Mouse (Mus musculus) forebrain, embryonic 14.5 days (tissue): ENCODE measurements around the gene Ppm1a. TPM values are rescaled to one million over a fixed set of nuclear protein-coding genes. Genes with fewer than 3 reads are reported as not detected.

Experiments
- ATAC-seq: fragments of 200-750 bp; cut with Nextera tagmentation; 2 replicates; pipeline ENCODE4 v1.8.0; 2017; ENCODE audit warnings: mild to moderate bottlenecking, moderate library complexity
- DNase-seq: peaks from one replicate; pipeline ENCODE4 v3.0.0-alpha.2; 2015; ENCODE audit warnings: low spot score
- H3K27ac ChIP-seq: fragments of 300-500 bp; sonication (generic); 2 replicates; pipeline ENCODE4 v1.5.1; 2014; ENCODE audit warnings: low read depth, mild to moderate bottlenecking, control low read depth, low read length, moderate library complexity
- H3K27me3 ChIP-seq: fragments of 300-500 bp; sonication (generic); replicated peaks from 2 replicates; pipeline ENCODE4 v1.6.1; 2014; ENCODE audit warnings: low read length, control low read depth, mixed read lengths; ENCODE audit not compliant: control insufficient read depth, insufficient read depth
- H3K36me3 ChIP-seq: fragments of 300-500 bp; sonication (generic); 2 replicates; pipeline ENCODE4 v1.6.1; 2014; ENCODE audit warnings: low read length, control low read depth; ENCODE audit not compliant: control insufficient read depth, insufficient read depth
- H3K4me1 ChIP-seq: fragments of 300-500 bp; sonication (generic); 2 replicates; pipeline ENCODE4 v1.6.1; 2014; ENCODE audit warnings: antibody characterized with exemption, low read length, control low read depth; ENCODE audit not compliant: control insufficient read depth, insufficient read depth
- H3K4me2 ChIP-seq: fragments of 300-500 bp; sonication (generic); 2 replicates; pipeline ENCODE4 v1.6.1; 2014; ENCODE audit warnings: mild to moderate bottlenecking, control low read depth, low read length
- H3K4me3 ChIP-seq: fragments of 300-500 bp; sonication (generic); 2 replicates; pipeline ENCODE4 v1.5.1; 2014; ENCODE audit warnings: low read depth, low read length, control low read depth
- H3K9ac ChIP-seq: fragments of 300-500 bp; sonication (generic); 2 replicates; pipeline ENCODE4 v1.6.1; 2014; ENCODE audit warnings: mild to moderate bottlenecking, low read length, control low read depth, moderate library complexity
- H3K9me3 ChIP-seq: fragments of 300-500 bp; sonication (generic); replicated peaks from 2 replicates; pipeline ENCODE4 v1.6.1; 2016; ENCODE audit warnings: low read length, control low read depth, mixed read lengths; ENCODE audit not compliant: control insufficient read depth
- WGBS: fragments of 180-500 bp; shearing (Covaris S2); extraction: QIAGEN DNeasy Blood & Tissue Kit; methylation state at CpG from one replicate; pipeline ENCODE4 v1.1.7; 2014; 5-methylcytosine and 5-hydroxymethylcytosine counted together
- polyA plus RNA-seq: library from polyadenylated mRNA; unstranded; fragments of >200 nt; fragmentation: Nextera tagmentation; extraction: Ambion mirVana; gene quantifications from 2 replicates; pipeline ENCODE4 v1.2.1, GENCODE M21; 2014

The Ppm1a gene
- polyA plus RNA-seq, 1 experiment from 2014 or later = 45.8 TPM

DNA sequence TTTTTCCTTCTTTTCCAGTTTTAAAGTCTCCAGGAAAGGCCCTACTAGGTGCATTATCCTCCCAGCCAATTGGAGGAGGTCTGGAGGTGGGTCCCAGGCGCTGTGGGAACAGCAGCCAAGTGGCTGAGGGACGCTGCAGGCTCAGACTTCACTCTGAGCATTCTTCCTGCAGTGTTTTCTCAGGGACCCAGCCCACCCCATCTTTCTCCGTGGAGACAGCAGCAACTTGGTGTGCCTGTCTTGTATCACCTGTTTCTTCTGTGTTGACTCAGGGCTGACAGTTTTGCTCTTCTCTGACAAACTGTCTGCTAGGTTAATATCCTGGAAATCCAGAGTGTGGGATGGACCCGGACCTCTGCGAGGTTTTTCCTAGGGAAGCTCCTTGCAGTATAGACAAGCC is 68.4 kb downstream of the Ppm1a start:
- WGBS = 53% methylated on average over 5 of the region's 5 CpGs
- no peaks in the 10 kb centered on the region for H3K4me1 ChIP-seq
- H3K4me3 ChIP-seq = no peak overlapping the region
- no peak overlapping the region for H3K4me2 ChIP-seq
- no peak for ATAC-seq
- H3K36me3 ChIP-seq = no peaks in the 10 kb centered on the region
- H3K9me3 ChIP-seq = no peaks in the 10 kb centered on the region
- no peak overlapping the region for H3K27ac ChIP-seq
- no peak overlapping the region for H3K9ac ChIP-seq
- H3K27me3 ChIP-seq = peaks cover 22% of the 10 kb centered on the region
- DNase-seq = no peak

DNA sequence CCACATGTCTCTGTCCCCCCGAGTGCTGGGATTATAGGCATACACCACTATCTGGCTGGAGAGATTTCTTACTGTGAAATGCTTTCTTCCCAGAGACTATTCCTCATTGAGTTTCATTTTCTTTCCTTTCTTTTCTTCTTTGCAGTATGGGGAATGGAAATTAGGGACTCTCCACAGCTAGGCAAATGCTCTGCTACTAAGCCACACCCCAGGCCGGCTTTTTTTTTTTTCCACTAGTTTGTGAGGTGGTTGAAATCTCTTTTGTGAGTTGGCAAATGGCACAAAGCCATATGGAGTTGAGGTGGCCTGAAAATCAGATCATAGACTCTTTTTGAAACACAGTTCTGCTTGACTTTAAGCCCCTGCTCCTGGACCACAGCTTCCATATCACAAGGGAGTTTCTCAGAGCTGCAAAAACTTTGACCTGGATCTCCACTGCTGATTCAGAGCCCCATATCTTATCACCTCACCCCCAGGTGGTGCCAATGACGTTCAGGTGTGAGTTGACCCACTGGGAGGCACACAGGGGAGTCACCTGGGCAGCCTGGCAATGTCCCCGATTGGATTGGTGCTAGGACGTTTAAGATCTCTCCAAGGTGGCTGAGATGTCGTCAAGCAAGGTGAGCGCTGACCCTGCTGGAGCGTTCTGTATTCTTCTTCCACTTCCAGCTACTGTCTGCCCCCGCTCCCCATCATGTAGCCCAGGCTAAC is 71.7 kb downstream of the Ppm1a start:
- Histone ChIP-seq H3K9me3 (no peaks in the 10 kb centered on the region), H3K4me1 (peaks cover 3% of the 10 kb centered on the region; the same call in 1 of the 2 replicates), H3K9ac (no peak overlapping the region), H3K27me3 (peaks cover 15% of the 10 kb centered on the region; the same call in 1 of the 2 replicates), H3K36me3 (no peaks in the 10 kb centered on the region), H3K4me3 (no peak overlapping the region), H3K27ac (no peak overlapping the region), H3K4me2 (no peak overlapping the region)
- no peak for ATAC-seq
- 77% methylated on average over 9 of the region's 9 CpGs for WGBS
- no peak for DNase-seq

DNA sequence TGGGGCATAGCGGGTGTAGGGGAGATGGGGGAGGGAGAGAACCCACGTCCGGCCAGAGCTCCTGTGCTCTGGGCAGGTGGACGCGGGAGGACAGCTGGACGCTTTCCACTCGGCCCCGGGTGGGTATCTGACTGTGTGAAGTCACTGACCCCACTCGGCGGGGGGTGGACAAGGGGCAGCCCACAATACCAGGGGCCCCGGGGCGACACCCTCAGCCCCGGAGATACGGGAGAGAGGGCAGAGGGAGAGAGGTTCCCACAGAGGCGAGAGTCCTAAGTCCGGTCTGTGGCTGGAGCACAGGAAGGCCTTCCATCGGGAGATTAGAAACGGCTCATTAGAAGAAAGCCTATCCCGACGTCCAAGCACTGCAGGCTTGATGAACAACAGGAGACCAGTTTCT is 72.5 kb downstream of the Ppm1a start:
- Histone ChIP-seq H3K27me3 (peaks cover 15% of the 10 kb centered on the region; the same call in 1 of the 2 replicates), H3K27ac (no peak overlapping the region), H3K36me3 (no peaks in the 10 kb centered on the region), H3K4me2 (no peak overlapping the region), H3K4me3 (no peak overlapping the region), H3K9ac (no peak overlapping the region), H3K4me1 (peaks cover 3% of the 10 kb centered on the region; the same call in 1 of the 2 replicates), H3K9me3 (no peaks in the 10 kb centered on the region)
- DNase-seq (no peak), ATAC-seq (no peak)
- WGBS = 67% methylated on average over 20 of the region's 20 CpGs

GRCm38 (mm10) chr12:72830317-72830716 is 73.1 kb downstream of the Ppm1a start:
- no peak overlapping the region for H3K4me2 ChIP-seq
- peak; percentile 36 for DNase-seq
- WGBS = 53% methylated on average over 8 of the region's 8 CpGs
- H3K27me3 ChIP-seq = peaks cover 19% of the 10 kb centered on the region; the same call in 1 of the 2 replicates
- no peak overlapping the region for H3K9ac ChIP-seq
- no peaks in the 10 kb centered on the region for H3K9me3 ChIP-seq
- peaks cover 3% of the 10 kb centered on the region; the same call in 1 of the 2 replicates for H3K4me1 ChIP-seq
- no peak for ATAC-seq
- no peak overlapping the region for H3K4me3 ChIP-seq
- no peak overlapping the region for H3K27ac ChIP-seq
- H3K36me3 ChIP-seq = no peaks in the 10 kb centered on the region

DNA sequence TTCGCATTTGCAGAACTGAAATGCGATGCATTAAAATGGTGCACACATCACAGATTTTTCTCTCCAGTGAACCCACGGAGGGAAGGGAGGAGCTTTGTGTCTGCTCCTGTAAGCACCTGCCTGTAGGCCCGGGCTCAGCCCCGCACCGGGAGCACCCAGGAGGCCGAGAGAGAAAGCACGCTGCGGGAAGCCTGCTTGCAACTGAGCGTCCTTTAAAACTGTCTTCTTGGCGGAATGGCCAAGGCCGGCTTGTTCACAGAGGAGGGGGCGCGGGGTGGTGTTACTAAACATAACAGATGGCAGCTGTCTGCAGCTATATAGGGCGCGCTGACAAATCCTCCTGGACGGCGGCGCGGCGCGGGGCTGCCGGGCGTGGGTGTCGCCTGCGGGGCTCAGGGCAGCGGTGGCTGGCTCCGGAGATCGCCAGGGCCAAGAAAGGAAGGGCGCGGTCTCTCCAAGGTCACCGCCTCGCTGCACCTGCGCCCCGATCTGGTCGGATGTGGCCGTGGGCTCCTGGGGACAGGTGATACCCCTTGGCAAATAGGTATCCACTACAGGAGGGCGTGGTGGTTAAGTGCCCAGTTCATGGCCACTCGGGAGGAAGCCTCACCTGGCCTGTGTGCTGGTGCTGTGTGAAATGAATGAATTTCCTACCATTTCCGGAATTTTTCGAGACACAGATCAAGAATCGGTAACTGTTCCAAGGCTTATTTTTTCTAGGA is 74.6 kb downstream of the Ppm1a start:
- DNase-seq (peak; percentile 67), ATAC-seq (peak; percentile 88)
- H3K36me3 ChIP-seq = no peaks in the 10 kb centered on the region
- H3K27me3 ChIP-seq = peaks cover 15% of the 10 kb centered on the region; the same call in 1 of the 2 replicates
- H3K4me3 ChIP-seq = peak overlapping the region; percentile 23
- peak overlapping the region; percentile 57 for H3K9ac ChIP-seq
- 8% methylated on average over 42 of the region's 42 CpGs for WGBS
- peak overlapping the region; percentile 52 for H3K4me2 ChIP-seq
- no peaks in the 10 kb centered on the region for H3K9me3 ChIP-seq
- peaks cover 3% of the 10 kb centered on the region; the same call in 1 of the 2 replicates for H3K4me1 ChIP-seq
- H3K27ac ChIP-seq = no peak overlapping the region

DNA sequence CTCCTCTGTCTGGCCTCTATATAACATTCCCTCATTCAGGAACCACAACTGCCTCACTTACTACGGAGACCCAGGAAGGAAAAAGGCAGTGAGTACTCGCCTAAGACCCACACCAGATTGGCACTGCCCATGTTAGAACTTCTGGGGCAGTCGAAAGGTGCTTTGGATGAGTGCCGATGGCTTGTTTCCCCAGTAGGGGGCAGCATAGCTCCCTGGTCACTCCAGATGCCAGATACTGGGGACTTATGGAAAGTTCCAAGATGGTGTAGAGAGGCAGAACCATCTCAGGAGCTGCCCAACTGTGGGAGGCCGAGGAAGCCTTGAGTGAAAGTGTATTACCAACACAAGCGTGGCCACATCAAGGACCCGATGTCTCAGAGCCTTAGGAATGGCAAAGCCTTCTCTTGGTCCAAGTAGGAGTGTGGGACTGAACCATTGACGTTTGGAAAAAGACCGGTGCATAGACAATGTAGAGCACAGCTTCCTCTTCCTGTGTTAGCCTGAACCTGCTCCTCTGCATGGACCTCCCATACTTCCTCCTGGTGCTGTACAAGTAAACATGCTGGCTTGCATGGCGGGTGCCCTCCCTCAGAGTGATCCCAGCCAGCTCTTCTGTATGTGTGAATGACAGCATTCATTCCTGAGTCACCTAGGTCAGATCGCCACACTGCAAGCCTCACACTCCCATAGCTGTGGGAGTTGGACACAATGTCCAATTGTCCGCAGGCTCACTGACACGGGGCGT is 77.7 kb downstream of the Ppm1a start:
- 71% methylated on average over 14 of the region's 14 CpGs for WGBS
- Histone ChIP-seq H3K36me3 (no peaks in the 10 kb centered on the region), H3K9ac (no peak overlapping the region), H3K27me3 (peaks cover 15% of the 10 kb centered on the region; the same call in 1 of the 2 replicates), H3K27ac (no peak overlapping the region), H3K4me3 (no peak overlapping the region), H3K4me1 (peaks cover 3% of the 10 kb centered on the region; the same call in 1 of the 2 replicates), H3K4me2 (no peak overlapping the region), H3K9me3 (no peaks in the 10 kb centered on the region)
- DNase-seq = no peak
- ATAC-seq = no peak

DNA sequence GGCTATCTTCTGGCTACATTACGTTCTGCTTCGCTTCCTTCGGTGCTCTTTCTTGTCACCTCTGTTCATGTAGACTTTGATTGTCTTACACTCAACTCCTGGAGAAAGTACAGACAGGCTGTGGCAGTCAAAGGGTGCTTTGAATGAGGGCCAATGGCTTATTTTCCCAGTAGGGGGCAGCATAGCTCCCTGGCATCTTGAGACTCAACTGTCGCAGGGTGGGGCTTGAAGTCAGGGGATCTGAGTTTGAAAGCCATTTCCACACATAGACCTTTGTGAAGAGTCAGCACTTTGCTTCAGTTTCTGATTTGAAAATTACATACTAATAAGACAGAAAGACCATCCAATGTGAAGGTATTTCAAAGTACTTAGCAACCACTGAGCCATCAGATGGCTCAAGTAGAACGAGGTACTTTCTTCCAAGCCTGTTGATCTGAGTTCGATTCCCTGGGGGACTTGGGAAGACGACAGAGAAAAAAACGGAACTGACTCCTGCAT is 78.3 kb downstream of the Ppm1a start:
- ATAC-seq (no peak), DNase-seq (no peak)
- Histone ChIP-seq H3K27me3 (peaks cover 14% of the 10 kb centered on the region; the same call in 1 of the 2 replicates), H3K9me3 (no peaks in the 10 kb centered on the region), H3K4me3 (no peak overlapping the region), H3K4me1 (peaks cover 3% of the 10 kb centered on the region; the same call in 1 of the 2 replicates), H3K4me2 (no peak overlapping the region), H3K9ac (no peak overlapping the region), H3K27ac (no peak overlapping the region), H3K36me3 (no peaks in the 10 kb centered on the region)
- WGBS = 75% methylated on average over 8 of the region's 8 CpGs

DNA sequence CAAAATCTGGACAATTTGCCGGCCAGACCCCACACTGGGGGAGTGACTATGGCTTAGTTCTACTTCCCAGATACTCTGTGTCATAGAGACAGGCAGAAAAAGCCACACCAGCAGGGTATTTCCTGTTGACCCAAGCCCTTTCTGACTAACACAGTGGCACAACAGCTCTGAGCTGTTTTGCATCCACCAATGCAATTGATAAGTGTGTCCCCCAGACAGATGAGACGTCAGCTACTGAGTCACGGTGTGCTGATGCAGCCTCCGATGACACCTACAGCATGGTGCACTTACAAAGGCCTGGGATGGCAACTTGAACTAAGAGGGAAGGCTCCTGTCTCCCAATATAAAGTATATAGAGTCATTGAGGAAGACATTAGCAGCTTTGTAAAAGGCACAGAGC is 80.0 kb downstream of the Ppm1a start:
- no peaks in the 10 kb centered on the region for H3K4me1 ChIP-seq
- 83% methylated on average over 4 of the region's 4 CpGs for WGBS
- H3K4me2 ChIP-seq = no peak overlapping the region
- no peak overlapping the region for H3K4me3 ChIP-seq
- H3K36me3 ChIP-seq = no peaks in the 10 kb centered on the region
- H3K9ac ChIP-seq = no peak overlapping the region
- H3K9me3 ChIP-seq = no peaks in the 10 kb centered on the region
- no peak overlapping the region for H3K27ac ChIP-seq
- peaks cover 13% of the 10 kb centered on the region; the same call in 1 of the 2 replicates for H3K27me3 ChIP-seq
- no peak for ATAC-seq
- DNase-seq = no peak
